Mouse (Mus musculus): ENCODE results near the gene Gpr62.

Gene Gpr62

DNA sequence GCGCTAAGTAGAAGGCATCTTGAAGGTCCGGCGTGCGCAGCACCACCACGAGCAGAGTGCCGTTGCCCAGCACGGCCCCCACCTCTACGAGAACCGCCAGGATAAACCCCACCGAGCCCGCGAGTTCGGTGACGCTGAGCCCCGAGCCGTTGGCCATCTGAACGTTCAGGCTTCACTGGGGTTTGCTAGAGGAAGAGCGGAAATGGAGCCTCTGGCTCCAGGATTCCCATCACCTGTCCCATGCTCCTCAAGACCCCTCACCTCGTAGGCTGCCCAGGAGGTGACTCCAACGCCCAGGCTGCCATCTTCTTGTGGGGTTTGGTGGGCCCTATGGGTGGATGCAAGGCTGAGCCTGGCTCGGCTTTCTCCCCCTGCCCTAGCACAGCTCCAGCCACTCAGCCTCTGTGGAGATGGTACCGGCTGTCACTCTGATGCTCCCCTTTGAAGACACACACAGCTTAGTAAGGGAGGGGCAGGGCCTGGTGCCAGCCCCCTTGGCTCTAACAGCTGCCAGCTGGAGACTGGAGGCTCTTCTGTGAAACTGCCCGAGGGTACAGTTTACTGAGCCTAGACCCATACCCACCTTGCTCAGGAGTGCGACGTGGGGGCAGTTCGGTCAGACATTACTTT, at the start of gene Gpr62:
Gene Gpr62, minus strand, starts transcription at position 368 of the 630 bp plus-strand sequence.
- peak; percentile 84 for DNase-seq (ENCODE audit: low spot score)

GRCm38 (mm10) chr9:106514273-106514672, 48.5 kb upstream of the Gpr62 start, which contains the start of gene Iqcf5:
TSS of gene Iqcf5 (plus strand) at chr9:106514573.
- no peak for DNase-seq (ENCODE audit: low spot score)

- DNase-seq (ENCODE audit: low spot score): no peak
Observed at GRCm38 (mm10) chr9:106513566-106513965, 47.8 kb upstream of the Gpr62 start.

DNA sequence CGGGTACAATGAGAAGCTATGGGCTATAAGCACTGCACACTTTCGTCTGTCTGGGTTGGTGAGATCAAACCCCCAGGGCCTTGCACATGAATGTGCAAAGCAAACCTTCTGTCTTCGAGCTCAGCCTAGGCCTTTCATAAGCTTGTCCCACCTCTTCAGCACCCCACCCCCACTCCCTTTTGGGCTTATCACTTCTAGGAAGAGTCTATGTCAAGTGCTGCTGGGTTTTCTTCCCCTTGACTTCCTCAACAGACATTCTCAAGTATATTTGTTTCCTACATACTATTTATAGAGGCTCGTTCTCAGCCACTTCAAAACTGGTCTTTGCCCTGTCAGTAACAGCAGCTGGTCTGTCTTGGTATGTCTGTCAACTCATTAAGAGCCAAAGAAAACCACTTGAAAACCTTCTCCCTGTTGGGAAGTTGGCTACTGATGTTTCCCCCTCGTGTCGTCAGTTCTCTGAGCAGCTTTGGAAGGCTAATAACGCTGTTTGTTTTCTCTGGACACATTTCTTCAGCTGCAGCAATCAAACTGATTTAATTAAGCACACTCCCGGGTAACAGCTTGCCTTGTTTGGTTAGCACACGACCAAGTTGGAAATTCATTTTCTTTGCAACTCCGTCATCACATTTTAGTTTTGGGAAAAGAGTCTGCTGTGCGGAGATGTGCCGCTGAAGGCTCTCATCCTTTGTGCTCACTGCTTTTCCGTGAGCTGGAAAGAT, 47.2 kb upstream of the Gpr62 start:
- DNase-seq (ENCODE audit: low spot score): no peak

- DNase-seq (ENCODE audit: low spot score): peak; percentile 28
Observed at GRCm38 (mm10) chr9:106509356-106509755, 43.6 kb upstream of the Gpr62 start.

DNA sequence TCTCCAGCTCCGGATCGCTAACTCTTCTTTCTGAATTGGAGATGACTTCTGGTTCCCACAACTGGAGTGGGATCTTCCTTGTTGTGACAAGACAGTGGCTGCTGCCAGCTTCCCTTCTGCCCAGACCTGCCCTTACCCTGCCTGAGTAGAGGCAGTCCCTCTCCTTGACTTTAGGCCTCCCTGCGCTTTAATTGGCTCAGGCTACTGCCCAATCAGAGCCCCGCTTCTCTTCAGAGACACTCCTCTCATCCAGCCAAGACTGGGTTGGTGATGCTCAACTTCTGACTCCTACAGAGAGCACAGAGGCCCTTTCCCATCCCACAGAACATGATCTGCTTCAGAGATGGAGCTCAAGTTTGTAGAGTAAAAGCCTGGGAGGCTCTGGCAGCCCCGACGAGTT, 38.5 kb upstream of the Gpr62 start:
- DNase-seq (ENCODE audit: low spot score): no peak

DNA sequence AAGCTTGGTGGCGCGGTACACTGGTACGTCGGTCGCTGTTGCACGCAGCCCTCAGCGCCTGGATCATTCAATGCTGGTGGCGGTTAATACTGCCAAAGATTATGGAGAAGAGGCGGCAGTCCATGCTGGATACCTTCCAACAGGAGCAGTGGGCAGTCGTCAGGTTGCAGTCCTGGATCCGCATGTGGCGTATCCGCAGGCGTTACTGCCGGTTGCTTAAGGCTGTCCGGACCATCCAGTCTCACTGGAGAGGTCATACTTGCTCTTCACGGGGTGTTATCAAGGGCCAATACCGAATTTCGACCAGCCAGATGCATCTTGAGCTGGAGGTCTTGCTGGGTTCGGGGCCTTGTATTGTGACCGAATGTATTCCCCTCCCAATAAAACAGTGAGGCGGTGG, 36.1 kb upstream of the Gpr62 start:
- no peak for DNase-seq (ENCODE audit: low spot score)

- DNase-seq (ENCODE audit: low spot score): no peak
Observed at GRCm38 (mm10) chr9:106499667-106500066, 33.9 kb upstream of the Gpr62 start, which contains the start of gene Iqcf1. TSS of gene Iqcf1 (plus strand) at chr9:106499967.

GRCm38 (mm10) chr9:106487602-106488001, 21.9 kb upstream of the Gpr62 start:
- peak; percentile 0 for DNase-seq (ENCODE audit: low spot score)

GRCm38 (mm10) chr9:106485076-106485475, 19.3 kb upstream of the Gpr62 start:
- DNase-seq (ENCODE audit: low spot score): peak; percentile 2

DNA sequence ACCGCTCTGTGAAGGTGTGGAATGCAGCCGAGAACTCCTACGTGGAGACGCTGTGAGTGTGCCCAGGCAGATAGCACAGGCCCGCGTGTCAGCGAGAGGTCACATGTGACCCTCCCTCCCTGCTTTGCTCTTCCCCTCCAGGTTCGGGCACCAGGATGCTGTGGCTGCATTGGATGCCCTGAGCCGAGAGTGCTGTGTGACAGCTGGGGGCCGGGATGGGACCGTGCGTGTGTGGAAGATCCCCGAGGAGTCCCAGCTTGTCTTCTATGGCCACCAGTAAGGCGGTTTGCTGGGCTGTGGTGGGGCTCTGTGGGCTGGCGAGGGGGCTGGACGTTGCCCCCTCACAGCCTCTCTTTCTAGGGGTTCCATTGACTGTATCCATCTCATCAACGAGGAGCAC, 17.9 kb upstream of the Gpr62 start:
- DNase-seq (ENCODE audit: low spot score): peak; percentile 5

DNA sequence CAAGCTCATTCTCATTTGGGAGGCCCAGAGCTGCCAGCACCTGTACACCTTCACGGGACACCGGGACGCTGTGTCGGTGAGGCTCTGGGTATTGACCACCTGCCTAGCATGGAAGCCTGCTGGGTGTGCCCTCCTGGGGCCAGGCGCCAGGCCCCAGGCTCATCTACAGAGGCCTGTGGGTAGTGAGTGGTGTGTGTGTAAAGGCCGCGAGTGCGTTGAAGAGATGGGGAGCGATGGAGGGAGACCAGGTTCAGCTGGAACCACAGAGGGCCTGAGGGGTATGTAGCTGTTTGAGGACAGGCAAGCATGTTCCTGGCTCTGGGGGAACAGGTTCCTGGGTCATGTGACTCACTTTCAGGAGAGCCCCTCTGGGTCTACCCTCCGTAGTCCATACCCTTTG, 17.4 kb upstream of the Gpr62 start:
- DNase-seq (ENCODE audit: low spot score): peak; percentile 2

DNA sequence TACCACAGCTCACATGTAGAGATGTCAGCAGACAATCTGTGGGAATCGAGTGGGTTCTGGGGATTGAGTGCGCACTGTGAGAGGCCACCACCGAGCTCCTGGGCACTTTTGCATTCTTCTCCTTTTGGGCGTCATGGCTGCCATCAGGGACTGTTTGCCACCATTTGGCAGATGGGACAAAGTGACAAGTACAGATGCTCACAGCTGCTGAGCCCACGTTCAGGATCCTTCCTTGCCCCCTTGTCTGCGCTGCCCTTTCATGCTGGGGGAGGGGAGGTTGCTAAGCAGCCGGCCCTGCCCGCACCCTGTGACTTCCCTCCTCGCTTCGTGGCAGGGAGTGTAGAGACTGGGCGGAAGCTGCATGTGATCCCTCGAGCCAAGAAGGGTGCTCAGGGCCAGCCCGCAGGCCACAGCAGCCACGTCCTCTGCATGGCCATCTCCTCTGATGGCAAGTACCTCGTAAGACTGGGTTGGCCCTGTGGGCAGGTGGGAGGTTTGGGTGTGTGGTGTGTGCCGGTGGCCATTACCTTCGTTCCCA, 16.9 kb upstream of the Gpr62 start:
- peak; percentile 2 for DNase-seq (ENCODE audit: low spot score)

- peak; percentile 5 for DNase-seq (ENCODE audit: low spot score)
Observed at GRCm38 (mm10) chr9:106481676-106482075, 15.9 kb upstream of the Gpr62 start.

GRCm38 (mm10) chr9:106481075-106481474, 15.3 kb upstream of the Gpr62 start:
- peak; percentile 2 for DNase-seq (ENCODE audit: low spot score)

DNA sequence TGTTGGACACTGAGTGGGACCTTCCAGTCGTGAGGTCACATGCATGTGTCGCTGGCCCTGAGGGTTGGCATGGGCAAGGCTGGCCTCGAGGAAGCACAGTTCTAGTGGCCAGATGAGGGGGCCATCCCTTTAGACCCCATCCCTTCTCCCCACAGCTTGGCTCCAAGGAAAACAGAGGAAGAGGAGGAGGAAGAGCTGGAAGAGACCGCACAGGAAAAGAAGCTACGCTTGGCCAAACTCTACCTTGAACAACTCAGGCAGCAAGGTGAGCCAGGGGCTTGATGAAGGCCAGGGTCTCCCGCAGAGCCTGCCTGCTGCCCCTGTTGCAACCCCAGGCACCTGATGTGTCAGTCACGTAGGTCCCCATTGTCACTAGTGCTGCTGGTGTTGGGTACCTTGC, 14.8 kb upstream of the Gpr62 start:
- no peak for DNase-seq (ENCODE audit: low spot score)

GRCm38 (mm10) chr9:106478101-106478500, 12.4 kb upstream of the Gpr62 start:
- peak; percentile 2 for DNase-seq (ENCODE audit: low spot score)

DNA sequence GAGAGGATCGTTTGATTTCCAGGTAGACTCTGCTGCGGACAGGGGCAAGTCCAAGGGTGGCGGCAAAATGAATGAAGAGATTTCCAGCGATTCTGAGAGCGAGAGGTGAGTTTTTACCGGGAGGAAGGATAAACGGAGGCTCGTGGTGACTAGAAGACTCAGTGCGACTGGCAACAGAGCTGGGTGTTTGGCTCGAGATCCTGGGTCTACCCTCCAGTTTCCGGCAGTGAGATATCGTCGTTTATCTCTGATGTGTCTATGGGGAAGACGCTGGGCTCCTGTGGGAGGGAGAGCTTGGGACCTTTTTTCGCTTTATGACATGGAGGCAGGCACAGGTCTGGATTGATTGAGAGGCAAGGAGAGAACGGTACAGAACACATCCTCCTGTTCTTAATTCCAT, 11.9 kb upstream of the Gpr62 start:
- DNase-seq (ENCODE audit: low spot score): no peak

DNA sequence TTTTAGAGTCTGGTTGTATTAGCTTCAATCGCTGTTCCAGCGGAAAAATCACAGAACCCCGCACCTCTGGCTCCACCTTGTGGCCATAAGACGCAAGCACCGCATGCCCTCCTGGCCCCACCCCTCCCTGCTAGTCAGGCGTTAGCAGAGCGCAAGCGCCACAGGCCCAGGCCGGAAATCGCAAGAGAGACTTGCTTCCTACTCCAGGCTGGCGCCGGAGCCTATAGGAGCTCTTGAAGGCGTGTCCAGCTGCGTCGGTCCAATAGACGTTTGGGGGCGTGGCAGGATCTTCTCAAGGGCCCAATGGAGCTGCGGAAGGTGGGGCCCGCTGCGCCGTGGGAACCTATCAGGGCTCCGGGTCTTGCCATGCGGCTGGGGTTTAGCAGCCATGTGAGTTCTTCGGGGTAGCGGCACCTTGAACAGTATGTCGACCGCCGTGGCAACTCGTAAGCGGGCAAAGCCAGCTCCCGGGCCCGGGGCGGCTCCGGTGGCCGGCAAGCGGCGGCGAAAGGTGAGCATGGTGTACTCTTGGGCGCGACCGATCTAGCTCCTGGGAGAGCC, 11.3 kb upstream of the Gpr62 start, which contains the start of gene Parp3:
Gene Parp3, minus strand, starts transcription at position 26 of the 561 bp plus-strand sequence.
- peak; percentile 100 for DNase-seq (ENCODE audit: low spot score)

GRCm38 (mm10) chr9:106476002-106476923, 10.5 kb upstream of the Gpr62 start:
- peak; percentile 34 for DNase-seq (ENCODE audit: low spot score)

DNA sequence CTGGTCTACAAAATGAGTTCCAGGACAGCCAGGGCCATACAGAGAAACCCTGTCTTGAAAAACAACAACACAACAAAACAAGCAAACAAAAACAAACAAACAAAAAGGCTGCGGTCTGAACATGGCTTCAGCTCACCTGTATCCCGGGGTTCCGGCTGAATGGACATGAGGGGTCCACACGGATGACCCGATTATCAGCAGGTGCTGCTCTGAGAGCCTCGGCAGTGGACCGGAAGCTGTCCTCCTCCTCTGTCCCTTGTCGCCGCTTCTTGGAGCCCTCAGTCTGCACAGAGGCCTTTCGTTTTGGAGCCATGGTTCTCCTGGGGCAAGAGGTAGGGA, 9.9 kb upstream of the Gpr62 start, which contains the start of gene Rrp9:
Gene Rrp9, plus strand, starts transcription at position 301 of the 339 bp plus-strand sequence.
- DNase-seq (ENCODE audit: low spot score): peak; percentile 16

DNA sequence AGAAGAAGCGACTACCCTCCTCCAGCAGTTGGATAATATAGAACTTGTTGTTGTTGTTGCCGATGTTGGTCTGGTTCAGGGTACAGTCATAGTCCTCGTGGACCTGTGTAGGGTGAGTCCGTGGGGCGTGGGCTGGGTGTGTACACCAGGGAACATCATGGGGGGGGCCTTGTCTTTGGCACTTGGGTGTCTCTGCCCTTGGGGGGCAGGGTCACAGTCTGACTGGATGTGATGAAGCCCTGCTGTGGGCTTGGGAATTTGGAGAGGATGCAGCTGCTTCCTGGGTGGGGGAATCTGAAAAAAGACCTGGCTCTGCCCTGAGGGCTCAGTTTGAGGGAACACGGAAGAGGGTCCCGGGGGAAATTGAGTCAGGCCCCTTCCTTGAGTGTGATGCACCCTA, 9.3 kb upstream of the Gpr62 start:
- DNase-seq (ENCODE audit: low spot score): no peak

All from layer of hippocampus, adult 11-12 months (tissue).